Mouse (Mus musculus): ENCODE data around the gene Tmed4. TPM values are rescaled to one million over a fixed set of nuclear protein-coding genes. Genes with fewer than 3 reads are reported as not detected.

Gene Tmed4
- total RNA-seq (2023): 20.4 and 24.6 TPM in 2 replicates

GRCm38 (mm10) chr11:6274387-6275093, at the start of gene Tmed4:
Gene Tmed4, minus strand, starts transcription at chr11:6274870.

GRCm38 (mm10) chr11:6291401-6292115, 16.9 kb upstream of the Tmed4 start, which contains the start of gene Ogdh:
Gene Ogdh, plus strand, starts transcription at chr11:6291633.

GRCm38 (mm10) chr11:6267320-6268254, 7.1 kb downstream of the Tmed4 start, which contains the start of gene Ddx56:
Gene Ddx56, minus strand, starts transcription at chr11:6267772.

GRCm38 (mm10) chr11:6230012-6230411, 44.7 kb downstream of the Tmed4 start, which contains the start of gene Npc1l1:
Gene Npc1l1, minus strand, starts transcription at chr11:6230143.

Other genes starting within 250 kb of the Tmed4 start
- 1.5 TPM in 2 replicates for gene Camk2b, start 208.5 kb downstream of the Tmed4 start, total RNA-seq (2023)
- gene A730071L15Rik, start 74.8 kb downstream of the Tmed4 start, total RNA-seq (2023): 0.25 and 0.28 TPM in 2 replicates
- 26.1 and 32.5 TPM in 2 replicates for gene Nudcd3, start 74.5 kb downstream of the Tmed4 start, total RNA-seq (2023)
- not detected in 2 replicates for gene Npc1l1, start 44.7 kb downstream of the Tmed4 start, total RNA-seq (2023)
- 22.4 and 29.5 TPM in 2 replicates for gene Ddx56, start 7.1 kb downstream of the Tmed4 start, total RNA-seq (2023)
- 112 and 120 TPM in 2 replicates for gene Ogdh, start 16.8 kb upstream of the Tmed4 start, total RNA-seq (2023)
- gene Zmiz2, start 114.2 kb upstream of the Tmed4 start, total RNA-seq (2023): 25.9 and 30.2 TPM in 2 replicates
- 641 TPM in 2 replicates for gene Ppia, start 140.6 kb upstream of the Tmed4 start, total RNA-seq (2023)
- 90.5 and 90.8 TPM in 2 replicates for gene H2afv, start 169.6 kb upstream of the Tmed4 start, total RNA-seq (2023)
- 49.4 and 60.3 TPM in 2 replicates for gene Purb, start 201.0 kb upstream of the Tmed4 start, total RNA-seq (2023)
- 183 and 225 TPM in 2 replicates for gene Myo1g, start 246.1 kb upstream of the Tmed4 start, total RNA-seq (2023)

All from neutrophil, adult 65 days (primary cell).